Mouse (Mus musculus): Measurements from ENCODE around the gene Phex. TPM values are rescaled to one million over a fixed set of nuclear protein-coding genes. Genes with fewer than 3 reads are reported as not detected.

Phex gene
- polyA plus RNA-seq, 1 experiment from 2014 or later = not detected

DNA sequence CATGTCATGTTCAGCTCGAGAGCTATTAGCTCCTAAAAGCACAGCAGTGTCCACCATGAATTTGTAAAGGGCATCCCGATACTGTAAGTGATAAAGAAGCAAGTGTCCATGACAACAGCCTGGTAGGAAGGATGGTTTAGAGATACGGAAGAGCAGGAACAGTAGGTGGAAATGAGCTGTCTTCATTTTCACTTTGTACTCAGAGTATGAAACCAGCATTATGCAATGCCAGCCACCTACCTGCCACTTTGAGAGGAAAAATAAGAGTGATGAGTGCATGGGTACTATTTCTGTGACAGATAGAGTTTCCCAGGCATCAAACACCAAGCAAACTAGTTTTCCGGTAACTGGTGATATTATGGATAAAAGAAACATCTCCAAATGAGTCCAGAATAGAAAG, 59.6 kb downstream of the Phex start:
- Histone ChIP-seq H3K36me3 (ENCODE audit: inconsistent target) (no peaks in the 10 kb centered on the region), H3K4me3 (ENCODE audit: inconsistent target) (no peak overlapping the region), H3K79me2 (ENCODE audit: inconsistent target) (no peaks in the 10 kb centered on the region), H3K27ac (no peak overlapping the region)
- 85% methylated on average over 4 of the region's 4 CpGs for WGBS (ENCODE audit: missing documents)

- no peaks in the 10 kb centered on the region for H3K79me2 ChIP-seq (ENCODE audit: inconsistent target)
- H3K27ac ChIP-seq = no peak overlapping the region
- 91% methylated on average over 6 of the region's 6 CpGs for WGBS (ENCODE audit: missing documents)
- no peaks in the 10 kb centered on the region for H3K36me3 ChIP-seq (ENCODE audit: inconsistent target)
- H3K4me3 ChIP-seq (ENCODE audit: inconsistent target) = no peak overlapping the region
Measured at GRCm38 (mm10) chrX:157346201-157346600, 68.9 kb downstream of the Phex start.

- no peaks in the 10 kb centered on the region for H3K79me2 ChIP-seq (ENCODE audit: inconsistent target)
- H3K36me3 ChIP-seq (ENCODE audit: inconsistent target) = no peaks in the 10 kb centered on the region
- WGBS (ENCODE audit: missing documents) = 90% methylated on average over 4 of the region's 4 CpGs
- H3K4me3 ChIP-seq (ENCODE audit: inconsistent target) = no peak overlapping the region
- no peak overlapping the region for H3K27ac ChIP-seq
Measured at GRCm38 (mm10) chrX:157334726-157335125, 80.4 kb downstream of the Phex start.

- no peak overlapping the region for H3K27ac ChIP-seq
- no peak overlapping the region for H3K4me3 ChIP-seq (ENCODE audit: inconsistent target)
- H3K79me2 ChIP-seq (ENCODE audit: inconsistent target) = no peaks in the 10 kb centered on the region
- WGBS (ENCODE audit: missing documents) = 85% methylated on average over 3 of the region's 3 CpGs
- H3K36me3 ChIP-seq (ENCODE audit: inconsistent target) = no peaks in the 10 kb centered on the region
Measured at GRCm38 (mm10) chrX:157329821-157330220, 85.3 kb downstream of the Phex start.

- H3K4me3 ChIP-seq (ENCODE audit: inconsistent target) = no peak overlapping the region
- no peak overlapping the region for H3K27ac ChIP-seq
- no peaks in the 10 kb centered on the region for H3K79me2 ChIP-seq (ENCODE audit: inconsistent target)
- 92% methylated on average over 1 of the region's 1 CpGs for WGBS (ENCODE audit: missing documents)
- no peaks in the 10 kb centered on the region for H3K36me3 ChIP-seq (ENCODE audit: inconsistent target)
Measured at GRCm38 (mm10) chrX:157328396-157328795, 86.7 kb downstream of the Phex start.

DNA sequence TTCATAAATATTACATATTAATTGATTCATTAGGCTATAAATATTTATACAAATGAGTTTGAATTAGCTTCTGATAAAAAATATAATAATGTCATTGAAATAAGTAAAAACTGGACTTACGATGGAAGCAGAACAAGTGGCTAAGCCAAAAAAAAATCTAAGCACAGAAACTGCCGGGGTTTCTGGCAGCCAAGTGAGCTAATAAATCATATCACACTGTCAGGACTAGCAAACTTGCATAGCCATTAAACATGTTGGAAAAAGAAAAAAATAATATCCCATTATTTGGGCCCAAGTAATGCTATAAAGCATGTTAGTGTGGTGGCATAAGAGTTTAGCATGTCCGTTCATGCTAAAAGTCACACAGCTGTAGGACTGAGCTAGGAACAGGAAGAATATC, 87.4 kb downstream of the Phex start:
- 76% methylated on average over 3 of the region's 3 CpGs for WGBS (ENCODE audit: missing documents)
- H3K36me3 ChIP-seq (ENCODE audit: inconsistent target) = no peaks in the 10 kb centered on the region
- no peak overlapping the region for H3K27ac ChIP-seq
- no peaks in the 10 kb centered on the region for H3K79me2 ChIP-seq (ENCODE audit: inconsistent target)
- no peak overlapping the region for H3K4me3 ChIP-seq (ENCODE audit: inconsistent target)

- H3K4me3 ChIP-seq (ENCODE audit: inconsistent target) = no peak overlapping the region
- H3K27ac ChIP-seq = no peak overlapping the region
- no peaks in the 10 kb centered on the region for H3K36me3 ChIP-seq (ENCODE audit: inconsistent target)
- WGBS (ENCODE audit: missing documents) = 100% methylated on average over 2 of the region's 3 CpGs
- no peaks in the 10 kb centered on the region for H3K79me2 ChIP-seq (ENCODE audit: inconsistent target)
Measured at GRCm38 (mm10) chrX:157324396-157324795, 90.7 kb downstream of the Phex start.

DNA sequence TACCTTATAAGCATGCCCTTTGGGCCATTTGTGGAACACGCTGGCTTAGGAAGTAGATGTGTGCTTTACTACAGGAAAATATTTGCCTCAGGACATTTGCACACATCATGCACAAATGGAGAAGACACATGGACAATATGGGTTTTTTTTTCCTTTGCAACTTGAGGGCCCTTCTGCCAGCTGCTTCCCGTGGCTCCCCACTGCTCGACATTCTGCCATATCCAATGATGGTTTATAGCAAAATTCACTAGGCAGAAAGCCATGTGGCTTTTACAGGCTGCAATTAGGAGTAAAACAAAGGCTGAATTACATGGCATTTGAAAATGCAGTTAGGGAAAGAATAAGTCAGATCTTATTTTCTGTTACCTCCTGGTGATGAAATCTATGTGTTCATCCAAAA, 104.8 kb downstream of the Phex start:
- Histone ChIP-seq H3K79me2 (ENCODE audit: inconsistent target) (no peaks in the 10 kb centered on the region), H3K27ac (no peak overlapping the region), H3K36me3 (ENCODE audit: inconsistent target) (no peaks in the 10 kb centered on the region), H3K4me3 (ENCODE audit: inconsistent target) (no peak overlapping the region)
- 80% methylated on average over 3 of the region's 3 CpGs for WGBS (ENCODE audit: missing documents)

DNA sequence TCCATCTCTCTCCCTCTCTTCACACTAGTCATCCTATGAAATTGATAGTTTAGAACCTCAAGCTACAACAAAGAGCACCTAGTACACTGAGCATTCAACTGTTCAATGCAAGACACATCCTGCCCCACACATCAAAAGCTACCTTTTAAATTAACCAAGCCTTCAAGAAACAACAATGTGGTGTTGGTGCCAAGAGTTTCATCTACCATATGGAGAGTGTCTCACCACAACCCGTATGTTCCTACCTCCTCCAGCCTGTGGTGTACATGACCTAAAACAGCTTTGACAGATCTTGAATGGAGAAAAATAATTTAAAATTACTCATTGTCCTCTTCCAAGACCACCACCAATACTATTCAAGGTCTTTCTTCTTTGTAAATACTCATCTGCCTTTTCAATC, 106.9 kb downstream of the Phex start:
- Histone ChIP-seq H3K79me2 (ENCODE audit: inconsistent target) (no peaks in the 10 kb centered on the region), H3K27ac (no peak overlapping the region), H3K4me3 (ENCODE audit: inconsistent target) (no peak overlapping the region), H3K36me3 (ENCODE audit: inconsistent target) (no peaks in the 10 kb centered on the region)
- 90% methylated on average over 1 of the region's 1 CpGs for WGBS (ENCODE audit: missing documents)

- H3K79me2 ChIP-seq (ENCODE audit: inconsistent target) = no peaks in the 10 kb centered on the region
- no peak overlapping the region for H3K27ac ChIP-seq
- H3K36me3 ChIP-seq (ENCODE audit: inconsistent target) = no peaks in the 10 kb centered on the region
- WGBS (ENCODE audit: missing documents) = 44% methylated on average over 1 of the region's 3 CpGs
- H3K4me3 ChIP-seq (ENCODE audit: inconsistent target) = no peak overlapping the region
Measured at GRCm38 (mm10) chrX:157307411-157307810, 107.7 kb downstream of the Phex start.

- H3K27ac ChIP-seq = no peak overlapping the region
- H3K36me3 ChIP-seq (ENCODE audit: inconsistent target) = no peaks in the 10 kb centered on the region
- 84% methylated on average over 4 of the region's 4 CpGs for WGBS (ENCODE audit: missing documents)
- no peak overlapping the region for H3K4me3 ChIP-seq (ENCODE audit: inconsistent target)
- H3K79me2 ChIP-seq (ENCODE audit: inconsistent target) = no peaks in the 10 kb centered on the region
Measured at GRCm38 (mm10) chrX:157306796-157307405, 108.2 kb downstream of the Phex start.

DNA sequence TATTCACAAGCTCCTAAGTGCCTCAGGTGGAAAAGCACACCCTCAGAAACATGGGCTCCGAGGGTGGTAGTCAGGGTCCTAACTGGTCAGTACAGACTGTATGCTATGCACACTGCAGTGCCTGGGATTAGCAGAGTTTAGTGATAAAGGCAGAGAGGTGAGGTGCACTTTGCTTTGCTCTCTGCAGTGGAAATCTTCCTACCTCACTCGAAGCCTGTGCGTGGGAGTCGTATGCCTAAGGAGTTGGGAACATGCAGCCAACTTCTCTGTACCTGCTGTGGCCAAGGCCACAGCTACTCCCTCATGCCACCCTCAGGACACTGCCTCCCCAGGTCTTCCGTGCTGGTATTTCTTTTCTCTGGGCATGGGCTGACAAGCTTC, 109.3 kb downstream of the Phex start:
- no peak overlapping the region for H3K4me3 ChIP-seq (ENCODE audit: inconsistent target)
- H3K27ac ChIP-seq = no peak overlapping the region
- H3K79me2 ChIP-seq (ENCODE audit: inconsistent target) = no peaks in the 10 kb centered on the region
- no peaks in the 10 kb centered on the region for H3K36me3 ChIP-seq (ENCODE audit: inconsistent target)
- WGBS (ENCODE audit: missing documents) = 87% methylated on average over 5 of the region's 5 CpGs

DNA sequence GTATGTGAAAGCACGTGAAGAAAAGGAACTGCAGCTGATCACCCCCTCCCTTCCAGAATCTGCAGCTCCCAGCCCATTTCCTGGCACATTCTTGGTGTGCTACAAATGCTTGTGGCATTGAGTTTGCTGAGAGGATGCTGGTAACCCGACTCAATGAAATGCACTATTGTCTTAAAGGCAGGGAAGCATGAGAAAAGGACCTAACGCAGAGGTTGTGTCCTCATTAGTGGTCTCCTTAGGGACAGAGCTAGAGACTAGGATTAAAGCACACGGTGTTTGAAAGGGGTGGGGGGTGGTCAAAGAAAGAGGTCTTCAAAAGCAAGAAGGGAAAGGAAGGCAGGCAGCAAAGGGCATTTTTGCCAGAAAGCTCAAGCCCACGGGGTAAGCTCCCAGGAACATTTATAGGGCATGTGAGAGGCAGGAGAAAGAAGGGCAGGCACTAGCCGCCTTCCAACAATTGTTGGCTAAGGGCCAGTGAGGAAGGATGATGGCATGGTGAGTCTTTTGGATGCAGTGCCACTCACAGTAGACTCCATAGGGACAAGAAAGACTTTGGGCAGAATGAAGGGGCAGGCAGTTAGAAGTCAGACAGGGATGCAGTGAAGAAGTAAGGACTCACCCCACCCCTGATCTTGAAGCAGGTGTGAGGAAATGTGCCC, 109.8 kb downstream of the Phex start:
- Histone ChIP-seq H3K79me2 (ENCODE audit: inconsistent target) (no peaks in the 10 kb centered on the region), H3K36me3 (ENCODE audit: inconsistent target) (no peaks in the 10 kb centered on the region), H3K27ac (no peak overlapping the region), H3K4me3 (ENCODE audit: inconsistent target) (no peak overlapping the region)
- 54% methylated on average over 6 of the region's 6 CpGs for WGBS (ENCODE audit: missing documents)

DNA sequence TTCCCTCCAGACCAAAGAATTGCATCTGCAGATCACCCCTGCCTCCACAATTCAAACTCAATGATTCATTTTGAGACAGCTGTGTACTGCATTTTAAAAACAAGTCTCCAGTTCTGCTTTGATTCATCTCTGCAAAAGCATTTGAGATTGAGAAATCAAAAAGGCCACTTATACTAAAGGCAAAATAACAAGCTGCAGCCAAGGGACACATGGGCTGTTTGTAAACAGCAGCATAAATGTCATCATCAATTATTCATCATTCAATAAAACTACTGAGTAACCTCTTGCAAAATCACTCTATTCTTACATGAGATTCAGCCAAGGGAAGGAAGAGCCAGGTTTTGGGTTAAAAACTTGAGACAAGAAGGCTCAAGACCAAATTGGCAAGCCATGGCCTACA, 122.7 kb downstream of the Phex start:
- Histone ChIP-seq H3K79me2 (ENCODE audit: inconsistent target) (no peaks in the 10 kb centered on the region), H3K27ac (no peak overlapping the region), H3K4me3 (ENCODE audit: inconsistent target) (no peak overlapping the region), H3K36me3 (ENCODE audit: inconsistent target) (no peaks in the 10 kb centered on the region)

DNA sequence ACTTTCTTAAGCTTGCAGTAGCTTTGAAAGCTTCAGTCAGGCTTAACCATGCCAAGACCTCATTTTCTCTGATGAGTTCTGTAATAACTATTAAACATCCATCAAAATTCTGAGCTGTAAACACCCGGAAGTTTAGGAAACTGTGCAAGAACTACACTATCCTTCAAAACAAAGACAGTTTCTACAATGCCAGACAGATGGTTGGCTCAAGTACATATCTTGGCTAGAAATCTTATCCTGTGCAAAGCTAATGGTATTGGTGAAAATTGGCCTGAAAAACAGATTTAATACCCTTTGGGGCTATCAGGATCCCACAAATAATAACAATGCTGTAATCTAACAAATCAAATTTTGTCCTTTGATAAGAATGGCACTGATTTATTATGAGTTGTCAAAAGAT, 138.5 kb downstream of the Phex start:
- no peak overlapping the region for H3K27ac ChIP-seq
- H3K4me3 ChIP-seq (ENCODE audit: inconsistent target) = no peak overlapping the region
- no peaks in the 10 kb centered on the region for H3K79me2 ChIP-seq (ENCODE audit: inconsistent target)
- WGBS (ENCODE audit: missing documents) = 44% methylated on average over 1 of the region's 1 CpGs
- H3K36me3 ChIP-seq (ENCODE audit: inconsistent target) = no peaks in the 10 kb centered on the region

GRCm38 (mm10) chrX:157273291-157273690, 141.8 kb downstream of the Phex start:
- Histone ChIP-seq H3K27ac (no peak overlapping the region), H3K4me3 (ENCODE audit: inconsistent target) (no peak overlapping the region), H3K79me2 (ENCODE audit: inconsistent target) (no peaks in the 10 kb centered on the region), H3K36me3 (ENCODE audit: inconsistent target) (no peaks in the 10 kb centered on the region)
- WGBS (ENCODE audit: missing documents) = 87% methylated on average over 3 of the region's 3 CpGs
